Mouse (Mus musculus) liver, embryonic 15.5 days (tissue): Measurements from ENCODE around the gene Arhgef19. TPM values are rescaled to one million over a fixed set of nuclear protein-coding genes. Genes with fewer than 3 reads are reported as not detected.

Experiments used
- ATAC-seq: fragments of 200-750 bp; cut with Nextera tagmentation; 2 replicates; pipeline ENCODE4 v1.8.0; 2017; ENCODE audit warnings: moderate number of reproducible peaks, mild to moderate bottlenecking, moderate library complexity; ENCODE audit not compliant: insufficient read depth
- H3K27ac ChIP-seq: fragments of 300-500 bp; sonication (generic); replicated peaks from 2 replicates; pipeline ENCODE4 v1.5.1; 2015; ENCODE audit warnings: mild to moderate bottlenecking, inconsistent platforms
- H3K27me3 ChIP-seq: fragments of 300-500 bp; sonication (generic); 2 replicates; pipeline ENCODE4 v1.6.1; 2015; ENCODE audit warnings: mild to moderate bottlenecking, inconsistent platforms
- H3K36me3 ChIP-seq: fragments of 300-500 bp; sonication (generic); replicated peaks from 2 replicates; pipeline ENCODE4 v1.6.1; 2015; ENCODE audit warnings: moderate library complexity, mild to moderate bottlenecking, inconsistent platforms
- H3K4me1 ChIP-seq: fragments of 300-500 bp; sonication (generic); replicated peaks from 2 replicates; pipeline ENCODE4 v1.6.1; 2015; ENCODE audit warnings: inconsistent platforms
- H3K4me2 ChIP-seq: fragments of 300-500 bp; sonication (generic); 2 replicates; pipeline ENCODE4 v1.6.1; 2015; ENCODE audit warnings: moderate library complexity, mild to moderate bottlenecking, inconsistent platforms
- H3K4me3 ChIP-seq: fragments of 300-500 bp; sonication (generic); replicated peaks from 2 replicates; pipeline ENCODE4 v1.5.1; 2015; ENCODE audit warnings: mild to moderate bottlenecking, inconsistent platforms
- H3K9ac ChIP-seq: fragments of 300-500 bp; sonication (generic); 2 replicates; pipeline ENCODE4 v1.6.1; 2015; ENCODE audit warnings: moderate library complexity, mild to moderate bottlenecking, inconsistent platforms
- H3K9me3 ChIP-seq: fragments of 300-500 bp; sonication (generic); replicated peaks from 2 replicates; pipeline ENCODE4 v1.6.1; 2016; ENCODE audit warnings: inconsistent platforms
- WGBS: fragments of 180-500 bp; shearing (Covaris S2); methylation state at CpG from one replicate; pipeline ENCODE4 v1.1.7; 2015; ENCODE audit warnings: mixed read lengths; ENCODE audit not compliant: insufficient replicate concordance; 5-methylcytosine and 5-hydroxymethylcytosine counted together
- polyA plus RNA-seq: library from polyadenylated mRNA; unstranded; fragments of >200 nt; fragmentation: Nextera tagmentation; extraction: Ambion mirVana; gene quantifications from 2 replicates; pipeline ENCODE4 v1.2.1, GENCODE M21; 2015

Gene Arhgef19
- polyA plus RNA-seq, 1 experiment from 2014 or later, result 1.5 TPM

DNA sequence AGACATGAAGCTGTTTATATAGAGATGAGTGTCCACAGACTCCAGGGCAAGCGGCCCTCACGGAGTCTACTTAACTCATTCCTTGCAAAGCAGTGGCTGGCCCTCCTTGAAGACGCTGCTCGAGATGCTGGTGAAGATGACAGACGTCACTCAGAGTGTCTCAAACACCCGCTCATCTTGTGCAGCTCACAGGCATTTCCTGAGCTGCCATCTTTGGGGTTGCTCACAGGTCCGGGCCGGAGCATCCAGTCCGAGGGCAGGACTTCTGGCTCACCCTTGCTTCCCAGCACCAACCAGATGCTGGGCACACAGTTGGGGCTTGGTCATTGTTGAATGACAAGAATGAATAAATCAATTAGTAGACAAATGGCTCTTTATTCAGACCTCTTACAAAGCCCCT lies 26.4 kb upstream of the Arhgef19 start:
- no peaks in the 10 kb centered on the region for H3K36me3 ChIP-seq
- H3K27me3 ChIP-seq, result no peaks in the 10 kb centered on the region
- WGBS, result 73% methylated on average over 9 of the region's 9 CpGs
- H3K4me3 ChIP-seq, result peak overlapping the region; percentile 64; the same call in 1 of the 2 replicates
- peaks cover 26% of the 10 kb centered on the region for H3K4me1 ChIP-seq
- no peak overlapping the region for H3K9ac ChIP-seq
- H3K9me3 ChIP-seq, result no peaks in the 10 kb centered on the region
- no peak overlapping the region for H3K27ac ChIP-seq
- ATAC-seq, result no peak
- H3K4me2 ChIP-seq, result no peak overlapping the region

GRCm38 (mm10) chr4:141213342-141213741 lies 26.0 kb upstream of the Arhgef19 start:
- no peak overlapping the region for H3K27ac ChIP-seq
- WGBS, result 51% methylated on average over 2 of the region's 2 CpGs
- no peaks in the 10 kb centered on the region for H3K36me3 ChIP-seq
- H3K9ac ChIP-seq, result 0 out of 2 replicates have a peak overlapping the region, but pooled peaks have one; percentile 17
- H3K27me3 ChIP-seq, result no peaks in the 10 kb centered on the region
- no peak for ATAC-seq
- H3K9me3 ChIP-seq, result no peaks in the 10 kb centered on the region
- peaks cover 30% of the 10 kb centered on the region for H3K4me1 ChIP-seq
- H3K4me2 ChIP-seq, result peak overlapping the region; percentile 95
- H3K4me3 ChIP-seq, result peak overlapping the region; percentile 64

- peak within 1 kb of the TSS; percentile 95 for H3K4me2 ChIP-seq
- peak within 1 kb of the TSS; percentile 64 for H3K4me3 ChIP-seq
- no peak within 1 kb of the TSS for H3K27ac ChIP-seq
- H3K27me3 ChIP-seq, result no peaks in the 10 kb centered on the region
- H3K4me1 ChIP-seq, result peaks cover 33% of the 10 kb centered on the region
- WGBS, result under 1% methylated on average over 24 of the region's 24 CpGs
- ATAC-seq, result peak; percentile 60
- H3K9me3 ChIP-seq, result no peaks in the 10 kb centered on the region
- H3K9ac ChIP-seq, result peak within 1 kb of the TSS; percentile 57
- no peaks in the 10 kb centered on the region for H3K36me3 ChIP-seq
Measured at GRCm38 (mm10) chr4:141213770-141214336, 25.4 kb upstream of the Arhgef19 start, which contains the start of gene Rsg1. TSS of gene Rsg1 (plus strand) at chr4:141213956.

DNA sequence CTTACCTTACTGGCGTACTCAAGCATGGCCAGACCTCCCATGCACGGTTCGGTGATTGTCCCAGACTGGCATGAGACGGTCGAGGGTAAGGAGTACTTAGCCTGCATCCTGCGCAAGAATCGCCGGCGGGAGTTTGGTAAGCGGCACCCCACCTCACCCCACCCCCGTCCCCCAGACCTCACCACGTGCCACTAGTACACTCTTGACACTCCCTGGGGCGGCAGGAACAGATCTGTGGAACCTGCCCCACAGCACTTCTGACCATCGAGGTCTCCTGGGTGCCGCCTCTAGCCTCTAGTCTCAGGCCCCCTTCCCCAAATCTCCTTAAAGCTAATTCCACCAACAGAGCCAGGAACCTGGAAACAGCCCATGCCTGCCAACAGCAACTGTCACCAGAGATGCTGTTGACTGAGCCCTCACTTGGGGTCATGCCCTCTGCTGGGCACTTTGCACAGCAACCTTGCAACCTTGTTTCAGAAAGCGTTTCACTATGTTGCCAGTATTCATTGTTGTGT lies 24.9 kb upstream of the Arhgef19 start:
- H3K27me3 ChIP-seq, result no peaks in the 10 kb centered on the region
- ATAC-seq, result peak; percentile 38
- H3K9ac ChIP-seq, result peak overlapping the region; percentile 57
- H3K36me3 ChIP-seq, result no peaks in the 10 kb centered on the region
- peak overlapping the region; percentile 64 for H3K4me3 ChIP-seq
- H3K4me1 ChIP-seq, result peaks cover 33% of the 10 kb centered on the region
- no peaks in the 10 kb centered on the region for H3K9me3 ChIP-seq
- peak overlapping the region; percentile 95 for H3K4me2 ChIP-seq
- H3K27ac ChIP-seq, result no peak overlapping the region
- WGBS, result under 1% methylated on average over 16 of the region's 16 CpGs

GRCm38 (mm10) chr4:141219583-141220213 lies 19.6 kb upstream of the Arhgef19 start:
- H3K4me2 ChIP-seq, result no peak overlapping the region
- WGBS, result 82% methylated on average over 20 of the region's 20 CpGs
- no peaks in the 10 kb centered on the region for H3K27me3 ChIP-seq
- no peak overlapping the region for H3K9ac ChIP-seq
- no peak overlapping the region for H3K27ac ChIP-seq
- H3K4me3 ChIP-seq, result no peak overlapping the region
- no peaks in the 10 kb centered on the region for H3K9me3 ChIP-seq
- H3K36me3 ChIP-seq, result no peaks in the 10 kb centered on the region
- ATAC-seq, result no peak
- peaks cover 10% of the 10 kb centered on the region for H3K4me1 ChIP-seq

GRCm38 (mm10) chr4:141221848-141222247 lies 17.5 kb upstream of the Arhgef19 start:
- H3K4me2 ChIP-seq, result no peak overlapping the region
- H3K9me3 ChIP-seq, result no peaks in the 10 kb centered on the region
- H3K4me3 ChIP-seq, result no peak overlapping the region
- no peak for ATAC-seq
- no peak overlapping the region for H3K9ac ChIP-seq
- no peaks in the 10 kb centered on the region for H3K27me3 ChIP-seq
- no peak overlapping the region for H3K27ac ChIP-seq
- no peaks in the 10 kb centered on the region for H3K36me3 ChIP-seq
- 57% methylated on average over 2 of the region's 2 CpGs for WGBS
- H3K4me1 ChIP-seq, result peaks cover 7% of the 10 kb centered on the region

- Histone ChIP-seq H3K4me2 (no peak overlapping the region), H3K27me3 (no peaks in the 10 kb centered on the region), H3K4me1 (peaks cover 7% of the 10 kb centered on the region), H3K4me3 (no peak overlapping the region), H3K9me3 (no peaks in the 10 kb centered on the region), H3K36me3 (no peaks in the 10 kb centered on the region), H3K27ac (no peak overlapping the region), H3K9ac (no peak overlapping the region)
- ATAC-seq, result no peak
- 71% methylated on average over 5 of the region's 5 CpGs for WGBS
Measured at GRCm38 (mm10) chr4:141222752-141223151, 16.5 kb upstream of the Arhgef19 start.

DNA sequence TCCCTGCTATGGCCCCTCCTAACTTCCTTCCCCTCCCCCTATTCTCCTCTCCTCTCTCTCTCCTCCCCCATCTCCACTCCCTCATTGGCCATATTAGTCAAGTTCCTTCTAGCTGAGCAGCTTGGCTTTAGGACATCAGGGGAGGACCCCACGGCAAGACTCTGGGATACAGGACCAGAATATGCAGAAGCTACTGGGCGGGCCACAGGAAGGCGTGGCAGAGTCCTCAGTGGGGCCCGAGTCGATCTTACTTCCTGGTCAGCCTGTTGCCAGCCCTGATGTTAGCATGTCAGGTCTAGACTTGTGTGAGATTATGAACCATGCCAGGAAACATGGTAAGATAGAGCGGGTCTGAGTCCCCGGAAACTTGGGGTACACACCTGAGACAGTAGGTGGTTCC lies 10.6 kb upstream of the Arhgef19 start:
- H3K27ac ChIP-seq, result no peak overlapping the region
- H3K4me1 ChIP-seq, result no peaks in the 10 kb centered on the region
- no peaks in the 10 kb centered on the region for H3K9me3 ChIP-seq
- no peak for ATAC-seq
- no peak overlapping the region for H3K4me3 ChIP-seq
- H3K27me3 ChIP-seq, result peaks cover 23% of the 10 kb centered on the region
- H3K36me3 ChIP-seq, result no peaks in the 10 kb centered on the region
- 46% methylated on average over 7 of the region's 7 CpGs for WGBS
- no peak overlapping the region for H3K4me2 ChIP-seq
- no peak overlapping the region for H3K9ac ChIP-seq

GRCm38 (mm10) chr4:141233196-141233595 lies 6.1 kb upstream of the Arhgef19 start:
- peaks cover 46% of the 10 kb centered on the region for H3K27me3 ChIP-seq
- H3K4me2 ChIP-seq, result no peak overlapping the region
- H3K27ac ChIP-seq, result no peak overlapping the region
- ATAC-seq, result no peak
- no peak overlapping the region for H3K4me3 ChIP-seq
- H3K9me3 ChIP-seq, result no peaks in the 10 kb centered on the region
- 66% methylated on average over 4 of the region's 4 CpGs for WGBS
- no peaks in the 10 kb centered on the region for H3K36me3 ChIP-seq
- no peak overlapping the region for H3K9ac ChIP-seq
- no peaks in the 10 kb centered on the region for H3K4me1 ChIP-seq

GRCm38 (mm10) chr4:141235537-141236111 lies 3.7 kb upstream of the Arhgef19 start:
- H3K4me3 ChIP-seq, result no peak overlapping the region
- no peak for ATAC-seq
- 50% methylated on average over 6 of the region's 6 CpGs for WGBS
- H3K27ac ChIP-seq, result no peak overlapping the region
- H3K4me2 ChIP-seq, result no peak overlapping the region
- H3K36me3 ChIP-seq, result no peaks in the 10 kb centered on the region
- H3K9ac ChIP-seq, result no peak overlapping the region
- no peaks in the 10 kb centered on the region for H3K9me3 ChIP-seq
- peaks cover 70% of the 10 kb centered on the region for H3K27me3 ChIP-seq
- H3K4me1 ChIP-seq, result peaks cover 21% of the 10 kb centered on the region

GRCm38 (mm10) chr4:141236856-141237255 lies 2.4 kb upstream of the Arhgef19 start:
- Histone ChIP-seq H3K27me3 (peaks cover 71% of the 10 kb centered on the region), H3K9me3 (no peaks in the 10 kb centered on the region), H3K36me3 (no peaks in the 10 kb centered on the region), H3K4me2 (no peak overlapping the region), H3K9ac (no peak overlapping the region), H3K4me1 (peaks cover 26% of the 10 kb centered on the region), H3K4me3 (no peak overlapping the region), H3K27ac (no peak overlapping the region)
- 43% methylated on average over 3 of the region's 3 CpGs for WGBS
- ATAC-seq, result no peak
